14 mouse cellular contexts compared by ENCODE assay signal in genomic region chr3:68686852-68687560, GRCm38 (mm10). TPM values are rescaled to one million over a fixed set of nuclear protein-coding genes. Genes with fewer than 3 reads are reported as not detected.
A peak's percentile ranks its signal among the peaks of the same experiment; 100 is the strongest.
DNase-seq lines count a peak whose midpoint lies in the region; ATAC-seq lines count a peak whose summit lies in the region.
"Had no signal": no experiment of that assay in that cellular context is flagged by ENCODE, and none has a peak within 500 bp of the region (broad histone marks: within the 10 kb centered on the region; RNA-seq: fewer than 3 reads in every experiment).

No protein-coding gene starts in this region.

- H3K9me3 ChIP-seq in hindbrain, embryonic 14.5 days (ENCODE audit: control insufficient read depth, low read length), result no peaks in the 10 kb centered on the region
- no peaks in the 10 kb centered on the region for H3K9me3 ChIP-seq in hindbrain, embryonic 12.5 days (replicated peaks)
- H3K9me3 ChIP-seq in midbrain, embryonic 14.5 days (ENCODE audit: control insufficient read depth, low read length), result no peaks in the 10 kb centered on the region
- no peaks in the 10 kb centered on the region for H3K9me3 ChIP-seq in midbrain, embryonic 16.5 days (replicated peaks; ENCODE audit: control insufficient read depth, low read length, poor library complexity, severe bottlenecking)
- H3K9me3 ChIP-seq in forebrain, embryonic 16.5 days (ENCODE audit: control insufficient read depth, low read length), result no peaks in the 10 kb centered on the region
- H3K9me3 ChIP-seq: liver, embryonic 12.5 days; stomach, embryonic 15.5 days had no signal

- H3K9ac ChIP-seq in hindbrain, embryonic 14.5 days, result no peak overlapping the region
- no peak overlapping the region for H3K9ac ChIP-seq in hindbrain, embryonic 12.5 days
- H3K9ac ChIP-seq in midbrain, embryonic 14.5 days (replicated peaks; ENCODE audit: low read length), result no peak overlapping the region
- H3K9ac ChIP-seq in midbrain, embryonic 16.5 days (ENCODE audit: low read depth, low read length), result no peak overlapping the region
- no peak overlapping the region for H3K9ac ChIP-seq in forebrain, embryonic 16.5 days (replicated peaks; ENCODE audit: low read depth, low read length)
- H3K9ac ChIP-seq: liver, embryonic 12.5 days; stomach, embryonic 15.5 days had no signal

- H3K4me2 ChIP-seq in hindbrain, embryonic 14.5 days (replicated peaks), result no peak overlapping the region
- H3K4me2 ChIP-seq in hindbrain, embryonic 12.5 days (replicated peaks), result no peak overlapping the region
- H3K4me2 ChIP-seq in midbrain, embryonic 14.5 days (ENCODE audit: low read length), result no peak overlapping the region
- no peak overlapping the region for H3K4me2 ChIP-seq in midbrain, embryonic 16.5 days (ENCODE audit: low read length)
- peak overlapping the region; percentile 17; the same call in 1 of the 2 replicates for H3K4me2 ChIP-seq in forebrain, embryonic 16.5 days (ENCODE audit: low read length)
- H3K4me2 ChIP-seq: liver, embryonic 12.5 days; stomach, embryonic 15.5 days had no signal

- H3K27me3 ChIP-seq in hindbrain, embryonic 14.5 days (ENCODE audit: control insufficient read depth, insufficient read depth, low read length), result no peaks in the 10 kb centered on the region
- no peaks in the 10 kb centered on the region for H3K27me3 ChIP-seq in hindbrain, embryonic 12.5 days
- no peaks in the 10 kb centered on the region for H3K27me3 ChIP-seq in midbrain, embryonic 14.5 days (ENCODE audit: control insufficient read depth, insufficient read depth, low read length)
- no peaks in the 10 kb centered on the region for H3K27me3 ChIP-seq in midbrain, embryonic 16.5 days (ENCODE audit: control insufficient read depth, insufficient read depth, low read depth, low read length)
- H3K27me3 ChIP-seq in forebrain, embryonic 16.5 days (replicated peaks; ENCODE audit: control insufficient read depth, insufficient read depth, low read length), result no peaks in the 10 kb centered on the region
- H3K27me3 ChIP-seq: stomach, embryonic 15.5 days had no signal

- 72% methylated on average over 8 of the region's 8 CpGs for WGBS in hindbrain, embryonic 14.5 days
- WGBS in hindbrain, embryonic 12.5 days, result 79% methylated on average over 8 of the region's 8 CpGs
- 77% methylated on average over 8 of the region's 8 CpGs for WGBS in midbrain, embryonic 14.5 days
- WGBS in midbrain, embryonic 16.5 days, result 68% methylated on average over 8 of the region's 8 CpGs
- 45% methylated on average over 8 of the region's 8 CpGs for WGBS in forebrain, embryonic 16.5 days

- peak; percentile 26 for DNase-seq in adrenal gland, postnatal 36 days
- no peak for DNase-seq in adrenal gland, postnatal 25 days
- peak; percentile 36 for DNase-seq in hindbrain, embryonic 14.5 days (ENCODE audit: low spot score)
- peak; percentile 25 for DNase-seq in midbrain, embryonic 14.5 days
- DNase-seq: heart, postnatal 10 days; kidney, adult 11 months had no signal

- no peaks in the 10 kb centered on the region for H3K4me1 ChIP-seq in hindbrain, embryonic 14.5 days (replicated peaks; ENCODE audit: control insufficient read depth, insufficient read depth, low read length)
- no peaks in the 10 kb centered on the region for H3K4me1 ChIP-seq in hindbrain, embryonic 12.5 days
- no peaks in the 10 kb centered on the region for H3K4me1 ChIP-seq in midbrain, embryonic 14.5 days (ENCODE audit: control insufficient read depth, insufficient read depth, low read length)
- no peaks in the 10 kb centered on the region for H3K4me1 ChIP-seq in midbrain, embryonic 16.5 days (ENCODE audit: control insufficient read depth, insufficient read depth, low read length)
- peaks cover 4% of the 10 kb centered on the region for H3K4me1 ChIP-seq in forebrain, embryonic 16.5 days (replicated peaks; ENCODE audit: control insufficient read depth, insufficient read depth, low read length)
- H3K4me1 ChIP-seq: stomach, embryonic 15.5 days had no signal

- no peak overlapping the region for H3K4me3 ChIP-seq in hindbrain, embryonic 14.5 days (replicated peaks; ENCODE audit: low read length)
- H3K4me3 ChIP-seq in hindbrain, embryonic 12.5 days, result no peak overlapping the region
- no peak overlapping the region for H3K4me3 ChIP-seq in midbrain, embryonic 14.5 days (replicated peaks; ENCODE audit: low read depth, low read length)
- no peak overlapping the region for H3K4me3 ChIP-seq in midbrain, embryonic 16.5 days (ENCODE audit: low read depth, low read length)
- H3K4me3 ChIP-seq in forebrain, embryonic 16.5 days (replicated peaks; ENCODE audit: low read length), result no peak overlapping the region
- H3K4me3 ChIP-seq: liver, embryonic 12.5 days; stomach, embryonic 15.5 days had no signal

- no peak for ATAC-seq in hindbrain, embryonic 14.5 days (ENCODE audit: low FRiP score)
- no peak for ATAC-seq in hindbrain, embryonic 12.5 days (ENCODE audit: low FRiP score)
- ATAC-seq in midbrain, embryonic 14.5 days (ENCODE audit: low FRiP score, low TSS enrichment), result no peak
- no peak for ATAC-seq in midbrain, embryonic 16.5 days
- peak; percentile 89 for ATAC-seq in forebrain, embryonic 16.5 days
- no peak for ATAC-seq in megakaryocyte progenitor cell, adult 5-6 weeks (replicated peaks; ENCODE audit: poor library complexity)
- ATAC-seq: liver, embryonic 12.5 days had no signal

- H3K27ac ChIP-seq in hindbrain, embryonic 14.5 days, result no peak overlapping the region
- H3K27ac ChIP-seq in hindbrain, embryonic 12.5 days, result no peak overlapping the region
- no peak overlapping the region for H3K27ac ChIP-seq in midbrain, embryonic 14.5 days (replicated peaks; ENCODE audit: low read depth, low read length)
- no peak overlapping the region for H3K27ac ChIP-seq in midbrain, embryonic 16.5 days (ENCODE audit: low read length)
- peak overlapping the region; percentile 35; the same call in 1 of the 2 replicates for H3K27ac ChIP-seq in forebrain, embryonic 16.5 days (ENCODE audit: low read length)
- H3K27ac ChIP-seq: liver, embryonic 12.5 days; stomach, embryonic 15.5 days had no signal

- H3K36me3 ChIP-seq in hindbrain, embryonic 14.5 days (replicated peaks; ENCODE audit: control insufficient read depth, insufficient read depth), result no peaks in the 10 kb centered on the region
- H3K36me3 ChIP-seq in hindbrain, embryonic 12.5 days, result no peaks in the 10 kb centered on the region
- H3K36me3 ChIP-seq in midbrain, embryonic 14.5 days (ENCODE audit: control insufficient read depth, insufficient read depth, low read length), result no peaks in the 10 kb centered on the region
- no peaks in the 10 kb centered on the region for H3K36me3 ChIP-seq in midbrain, embryonic 16.5 days (ENCODE audit: control insufficient read depth, insufficient read depth, low read length)
- no peaks in the 10 kb centered on the region for H3K36me3 ChIP-seq in forebrain, embryonic 16.5 days (ENCODE audit: control insufficient read depth, insufficient read depth)
- H3K36me3 ChIP-seq: G1E; liver, embryonic 12.5 days; stomach, embryonic 15.5 days had no signal

RNA-seq across cellular contexts. Expression of gene Il12a, which starts 3.4 kb away (rescaled TPM):
- total RNA-seq in adrenal gland, postnatal 36 days (2021), result under 1 TPM; 0.43 to 0.66 TPM
- 0.67 TPM in 1 of 2 replicates, not detected in the other for total RNA-seq in adrenal gland, postnatal 25 days (2021)
- polyA plus RNA-seq in hindbrain, embryonic 14.5 days (2014; fragmentation: Nextera tagmentation; extraction: Ambion mirVana), result not detected in 2 replicates
- polyA plus RNA-seq in hindbrain, embryonic 12.5 days (2016; fragmentation: Nextera tagmentation; extraction: Ambion mirVana), result 0.18 TPM in 1 of 2 replicates, not detected in the other
- polyA plus RNA-seq in midbrain, embryonic 14.5 days (2014; fragmentation: Nextera tagmentation; extraction: Ambion mirVana), result not detected in 2 replicates
- 0.28 TPM in 1 of 2 replicates, not detected in the other for polyA plus RNA-seq in midbrain, embryonic 16.5 days (2015; fragmentation: Nextera tagmentation; extraction: Ambion mirVana)
- polyA plus RNA-seq in forebrain, embryonic 16.5 days (2015; fragmentation: Nextera tagmentation; extraction: Ambion mirVana), result 0.32 TPM in 1 of 2 replicates, not detected in the other
- 41.2 and 51.4 TPM in 2 replicates for total RNA-seq in megakaryocyte progenitor cell, adult 5-6 weeks (2015)
- total RNA-seq in megakaryocyte progenitor cell, adult 5-6 weeks (2017), result 30.2 and 46.1 TPM in 2 replicates
- polyA plus RNA-seq: G1E; gonadal fat pad, adult 2 months had no signal
